Mouse (Mus musculus) limb, embryonic 13.5 days (tissue): Measurements from ENCODE around the gene Rubcn. TPM values are rescaled to one million over a fixed set of nuclear protein-coding genes. Genes with fewer than 3 reads are reported as not detected.
"Not testable (repeated sequence)": the region's sequence is repeated elsewhere in the genome, so short reads cannot be mapped to it uniquely, and the experiment has no call there.

Source experiments
- ATAC-seq: fragments of 200-750 bp; cut with Nextera tagmentation; 2 replicates; pipeline ENCODE4 v1.8.0; 2017; ENCODE audit warnings: low read depth, moderate number of reproducible peaks, moderate TSS enrichment; ENCODE audit not compliant: low FRiP score
- H3K27ac ChIP-seq: fragments of 300-500 bp; sonication (generic); 2 replicates; pipeline ENCODE4 v1.5.1; 2015; ENCODE audit warnings: inconsistent platforms, mild to moderate bottlenecking, moderate library complexity
- H3K27me3 ChIP-seq: fragments of 300-500 bp; sonication (generic); 2 replicates; pipeline ENCODE4 v1.6.1; 2015; ENCODE audit warnings: mild to moderate bottlenecking, inconsistent platforms
- H3K36me3 ChIP-seq: fragments of 300-500 bp; sonication (generic); 2 replicates; pipeline ENCODE4 v1.6.1; 2015; ENCODE audit warnings: inconsistent platforms, mild to moderate bottlenecking, moderate library complexity
- H3K4me1 ChIP-seq: fragments of 300-500 bp; sonication (generic); 2 replicates; pipeline ENCODE4 v1.6.1; 2015; ENCODE audit warnings: inconsistent platforms
- H3K4me2 ChIP-seq: fragments of 300-500 bp; sonication (generic); replicated peaks from 2 replicates; pipeline ENCODE4 v1.6.1; 2015; ENCODE audit warnings: inconsistent platforms, mild to moderate bottlenecking, moderate library complexity
- H3K4me3 ChIP-seq: fragments of 300-500 bp; sonication (generic); 2 replicates; pipeline ENCODE4 v1.5.1; 2015; ENCODE audit warnings: moderate library complexity, mild to moderate bottlenecking, inconsistent platforms
- H3K9ac ChIP-seq: fragments of 300-500 bp; sonication (generic); 2 replicates; pipeline ENCODE4 v1.6.1; 2015; ENCODE audit warnings: mild to moderate bottlenecking, inconsistent platforms
- H3K9me3 ChIP-seq: fragments of 300-500 bp; sonication (generic); 2 replicates; pipeline ENCODE4 v1.6.1; 2016; ENCODE audit warnings: inconsistent platforms
- WGBS: fragments of 180-500 bp; shearing (Covaris S2); methylation state at CpG from one replicate; pipeline ENCODE4 v1.1.7; 2015; 5-methylcytosine and 5-hydroxymethylcytosine counted together
- polyA plus RNA-seq: library from polyadenylated mRNA; unstranded; fragments of >200 nt; fragmentation: Nextera tagmentation; extraction: Ambion mirVana; gene quantifications from 2 replicates; pipeline ENCODE4 v1.2.1, GENCODE M21; 2015

The Rubcn gene
- polyA plus RNA-seq, 1 experiment from 2014 or later = 18.9 TPM

DNA sequence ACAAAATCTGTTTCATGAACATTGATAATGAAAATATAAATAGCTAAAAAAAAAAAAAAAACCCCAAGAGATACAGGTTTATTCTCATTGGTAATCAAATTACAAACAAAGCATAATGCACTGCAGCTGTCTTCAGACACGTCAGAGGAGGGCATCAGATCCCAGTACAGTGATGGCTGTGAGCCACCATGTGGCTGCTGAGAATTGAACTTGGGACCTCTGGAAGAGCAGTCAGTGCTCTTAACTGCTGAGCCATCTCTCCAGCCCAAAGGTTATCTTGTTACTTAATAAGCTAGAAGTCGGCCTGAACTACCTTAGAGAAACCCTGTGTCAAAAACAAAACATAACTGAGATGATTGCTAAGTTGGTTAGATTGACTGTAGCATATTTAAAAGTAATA is 12.3 kb upstream of the Rubcn start:
- whole genome bisulfite sequencing = 60% methylated on average over 2 of the region's 2 CpGs
- no peak for ATAC-seq
- Histone ChIP-seq H3K27ac (no peak overlapping the region), H3K9me3 (no peaks in the 10 kb centered on the region), H3K36me3 (peaks cover 59% of the 10 kb centered on the region), H3K4me3 (no peak overlapping the region), H3K4me2 (no peak overlapping the region), H3K27me3 (no peaks in the 10 kb centered on the region), H3K4me1 (no peaks in the 10 kb centered on the region), H3K9ac (no peak overlapping the region)

DNA sequence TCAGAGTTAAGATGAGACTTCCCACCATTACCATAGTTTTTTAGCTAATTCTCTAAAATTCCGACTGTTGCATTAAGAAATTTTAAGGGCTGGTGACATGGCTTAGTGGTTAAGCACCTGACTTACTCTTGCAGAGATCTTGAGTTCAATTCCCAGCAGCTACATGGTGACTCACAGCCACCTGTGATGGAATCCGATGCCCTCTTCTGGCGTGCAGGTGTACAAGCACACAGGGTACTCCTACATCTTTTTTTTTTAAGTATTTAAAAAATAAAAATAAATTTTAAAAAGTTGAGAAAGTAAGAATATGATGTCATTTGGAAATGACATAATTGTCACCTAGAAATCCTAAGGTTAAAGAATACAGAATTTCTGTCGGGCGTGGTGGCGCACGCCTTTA is 10.4 kb upstream of the Rubcn start:
- no peak overlapping the region for H3K27ac ChIP-seq
- no peaks in the 10 kb centered on the region for H3K27me3 ChIP-seq
- H3K4me2 ChIP-seq = no peak overlapping the region
- H3K9me3 ChIP-seq = no peaks in the 10 kb centered on the region
- H3K4me1 ChIP-seq = no peaks in the 10 kb centered on the region
- H3K4me3 ChIP-seq = no peak overlapping the region
- H3K9ac ChIP-seq = no peak overlapping the region
- no peak for ATAC-seq
- H3K36me3 ChIP-seq = peaks cover 47% of the 10 kb centered on the region
- 85% methylated on average over 7 of the region's 7 CpGs for WGBS

DNA sequence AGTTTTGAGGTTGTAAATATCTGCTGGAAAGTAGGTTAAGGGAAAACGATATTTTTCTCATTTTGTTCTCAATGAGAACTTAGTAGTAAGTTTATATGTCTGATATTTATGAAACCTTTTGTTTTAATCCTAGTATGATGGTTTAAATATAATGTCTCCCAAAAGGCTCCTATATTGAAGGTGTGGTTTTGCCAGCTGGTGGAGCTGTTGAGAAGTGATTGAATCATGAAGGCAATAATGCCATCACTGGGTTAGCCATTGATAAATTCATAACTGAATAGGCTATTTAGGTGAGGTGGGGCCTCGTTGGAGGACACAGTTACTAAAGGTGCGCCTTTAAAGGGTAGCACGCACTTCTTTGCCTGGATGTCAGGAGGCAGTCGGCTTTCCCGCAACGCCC is 4.0 kb upstream of the Rubcn start:
- Histone ChIP-seq H3K9me3 (no peaks in the 10 kb centered on the region), H3K4me2 (no peak overlapping the region), H3K27ac (no peak overlapping the region), H3K36me3 (peaks cover 16% of the 10 kb centered on the region), H3K27me3 (no peaks in the 10 kb centered on the region), H3K4me3 (no peak overlapping the region), H3K9ac (no peak overlapping the region), H3K4me1 (peaks cover 13% of the 10 kb centered on the region)
- ATAC-seq = no peak
- 76% methylated on average over 7 of the region's 7 CpGs for WGBS

DNA sequence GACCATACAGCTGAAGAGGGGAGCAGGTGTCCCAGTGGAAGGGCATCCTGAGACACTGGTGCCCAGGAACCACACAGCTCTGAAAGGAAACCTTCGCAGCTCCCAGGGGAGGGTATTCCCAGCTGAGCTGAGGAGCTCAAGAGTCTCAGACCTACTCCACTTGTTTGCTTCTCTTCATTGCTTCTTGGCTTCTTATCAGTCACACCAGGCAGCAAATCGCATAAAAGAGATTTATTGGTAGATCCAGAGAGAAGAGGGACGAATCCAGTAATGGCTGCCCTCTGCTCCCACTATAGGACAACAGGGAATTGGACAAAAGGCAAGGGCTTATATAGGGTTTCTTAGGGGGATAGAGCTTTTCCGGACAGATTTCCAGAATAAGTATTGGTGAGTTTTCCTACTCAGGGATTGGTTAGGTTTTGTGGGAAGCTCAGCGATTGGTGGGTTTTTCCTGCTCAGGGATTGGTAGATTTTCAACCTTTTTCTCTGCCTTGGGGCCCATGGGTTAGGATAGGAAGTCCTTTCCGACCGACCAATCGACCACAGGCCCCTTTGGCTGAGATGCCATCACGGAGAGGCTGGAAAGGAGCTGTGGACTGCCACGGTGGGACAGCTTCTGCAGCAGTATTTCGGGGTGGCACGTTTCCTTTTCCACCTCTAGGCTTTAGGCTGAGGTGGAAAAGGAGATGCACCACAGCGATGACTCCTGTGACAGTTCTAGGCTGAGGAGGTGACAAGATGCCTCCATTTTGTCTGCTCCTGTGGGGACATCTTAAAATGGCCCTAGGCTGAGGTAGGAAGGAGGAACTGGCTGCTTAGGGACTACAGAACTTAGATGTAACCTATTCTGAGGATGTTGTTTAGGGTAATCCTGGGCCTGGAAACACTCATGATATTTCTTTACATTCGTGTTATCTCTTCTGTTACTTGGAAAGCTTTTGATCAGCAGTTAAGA is 1.7 kb upstream of the Rubcn start:
- 89% methylated on average over 14 of the region's 14 CpGs for WGBS
- no peaks in the 10 kb centered on the region for H3K27me3 ChIP-seq
- no peak for ATAC-seq

DNA sequence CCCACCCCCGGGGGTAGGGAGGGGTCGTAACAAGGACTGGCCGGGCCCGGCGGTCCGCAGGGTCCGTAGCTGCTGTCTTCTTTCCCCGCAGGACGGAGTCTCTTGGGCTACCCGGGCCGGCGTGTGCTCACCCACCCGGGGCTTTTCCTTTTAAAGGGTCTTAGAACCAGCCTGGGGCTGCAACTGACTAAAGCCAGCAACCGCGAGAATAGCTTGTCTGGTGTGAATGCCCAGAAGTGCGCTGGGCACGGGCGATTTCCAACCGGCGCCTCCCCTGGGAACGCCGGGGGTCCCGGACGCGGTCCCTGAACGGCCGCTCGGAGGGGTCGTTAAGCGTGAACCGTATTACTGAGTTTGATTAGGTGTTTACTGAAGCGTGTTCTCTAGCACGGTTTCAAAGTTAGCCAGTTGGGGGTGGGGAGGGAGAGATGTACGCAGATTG is 612 bp upstream of the Rubcn start:
- Histone ChIP-seq H3K4me3 (peak overlapping the region; percentile 92), H3K9me3 (no peaks in the 10 kb centered on the region), H3K36me3 (peaks cover 3% of the 10 kb centered on the region; the same call in 1 of the 2 replicates), H3K4me2 (peak overlapping the region; percentile 88), H3K4me1 (peaks cover 13% of the 10 kb centered on the region), H3K27ac (peak overlapping the region; percentile 74), H3K27me3 (no peaks in the 10 kb centered on the region), H3K9ac (peak overlapping the region; percentile 92)
- WGBS = under 1% methylated on average over 34 of the region's 34 CpGs
- peak; percentile 41; the same call in 1 of the 2 replicates for ATAC-seq

More for the DNA sequence above, 1.7 kb upstream of the Rubcn start:
- Histone ChIP-seq H3K27ac (no peak overlapping the region), H3K36me3 (peaks cover 5% of the 10 kb centered on the region; the same call in 1 of the 2 replicates), H3K9me3 (no peaks in the 10 kb centered on the region), H3K9ac (peak overlapping the region; percentile 92; the same call in 1 of the 2 replicates), H3K4me1 (peaks cover 13% of the 10 kb centered on the region), H3K4me2 (peak overlapping the region; percentile 88), H3K4me3 (peak overlapping the region; percentile 92)

DNA sequence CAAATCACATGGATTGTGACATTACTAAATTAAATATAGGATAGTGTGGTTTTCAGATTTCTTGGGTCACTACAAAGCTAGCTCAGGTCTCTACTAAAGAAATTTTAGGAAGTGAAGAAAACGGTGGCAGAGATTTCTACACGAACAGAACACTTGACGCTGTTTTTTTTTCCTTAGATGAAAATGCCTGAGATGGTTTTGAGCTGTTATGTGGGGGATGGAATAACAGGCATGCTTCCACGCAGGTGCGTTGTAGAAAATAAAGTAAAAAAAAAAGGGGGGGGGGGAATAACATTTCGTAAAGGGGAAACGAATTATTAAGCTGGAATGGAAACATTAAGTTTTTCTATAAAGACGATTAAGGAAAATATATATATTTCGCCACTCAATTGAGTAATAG is 735 bp downstream of the Rubcn start:
- Histone ChIP-seq H3K4me2 (peak overlapping the region; percentile 88), H3K4me3 (peak overlapping the region; percentile 92), H3K27me3 (no peaks in the 10 kb centered on the region), H3K4me1 (peaks cover 13% of the 10 kb centered on the region), H3K9me3 (no peaks in the 10 kb centered on the region), H3K9ac (peak overlapping the region; percentile 92), H3K36me3 (peaks cover 3% of the 10 kb centered on the region; the same call in 1 of the 2 replicates), H3K27ac (no peak overlapping the region)
- ATAC-seq = no peak
- 26% methylated on average over 9 of the region's 9 CpGs for WGBS

DNA sequence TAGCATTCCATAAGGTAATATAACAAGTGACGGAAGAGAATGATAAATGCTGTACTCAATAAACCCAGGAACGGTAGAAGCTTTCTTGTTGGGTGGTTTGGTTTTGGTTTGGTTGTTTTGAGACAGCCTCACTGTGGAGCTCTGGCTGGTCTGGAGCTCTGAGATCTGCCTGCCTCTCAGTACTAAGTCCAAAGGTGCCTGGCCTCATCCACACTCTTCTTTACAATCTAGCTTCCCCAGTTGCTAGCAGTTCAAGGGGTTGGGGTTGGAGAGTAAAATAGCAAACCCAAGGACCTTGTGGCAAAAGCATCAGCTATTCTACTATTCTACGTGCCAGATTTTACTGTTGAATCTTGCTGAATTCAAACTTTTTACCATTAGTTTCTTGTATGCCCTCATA is 1.7 kb downstream of the Rubcn start:
- 88% methylated on average over 3 of the region's 3 CpGs for WGBS

DNA sequence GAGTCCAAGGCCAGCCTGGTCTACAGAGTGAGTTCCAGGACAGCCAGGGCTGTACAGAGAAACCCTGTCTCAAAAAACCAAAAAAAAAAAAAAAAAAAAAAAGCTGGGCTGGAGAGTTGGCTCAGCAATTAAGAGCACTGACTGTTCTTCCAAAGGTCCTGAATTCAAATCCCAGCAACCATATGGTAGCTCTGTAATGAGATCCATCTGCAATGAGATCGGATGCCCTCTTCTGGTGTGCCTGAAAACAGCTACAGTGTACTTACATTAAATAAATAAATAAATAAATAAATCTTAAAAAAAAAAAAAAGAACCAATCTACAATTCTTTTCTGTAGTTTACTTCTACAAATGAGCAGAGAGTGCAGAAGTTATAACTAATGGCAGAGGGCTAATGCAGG is 2.3 kb downstream of the Rubcn start:
- not testable (repeated sequence) for H3K9ac ChIP-seq, H3K4me2 ChIP-seq, H3K27ac ChIP-seq, ATAC-seq, H3K9me3 ChIP-seq, H3K4me3 ChIP-seq, H3K36me3 ChIP-seq, H3K27me3 ChIP-seq
- peaks cover 13% of the 10 kb centered on the region for H3K4me1 ChIP-seq
- WGBS = 64% methylated on average over 1 of the region's 1 CpGs

More for the DNA sequence above, 1.7 kb downstream of the Rubcn start:
- H3K4me2 ChIP-seq = no peak overlapping the region
- no peak overlapping the region for H3K9ac ChIP-seq
- no peaks in the 10 kb centered on the region for H3K27me3 ChIP-seq
- no peaks in the 10 kb centered on the region for H3K9me3 ChIP-seq
- H3K36me3 ChIP-seq = peaks cover 3% of the 10 kb centered on the region; the same call in 1 of the 2 replicates
- no peak overlapping the region for H3K27ac ChIP-seq
- H3K4me1 ChIP-seq = peaks cover 13% of the 10 kb centered on the region
- H3K4me3 ChIP-seq = no peak overlapping the region
- no peak for ATAC-seq

DNA sequence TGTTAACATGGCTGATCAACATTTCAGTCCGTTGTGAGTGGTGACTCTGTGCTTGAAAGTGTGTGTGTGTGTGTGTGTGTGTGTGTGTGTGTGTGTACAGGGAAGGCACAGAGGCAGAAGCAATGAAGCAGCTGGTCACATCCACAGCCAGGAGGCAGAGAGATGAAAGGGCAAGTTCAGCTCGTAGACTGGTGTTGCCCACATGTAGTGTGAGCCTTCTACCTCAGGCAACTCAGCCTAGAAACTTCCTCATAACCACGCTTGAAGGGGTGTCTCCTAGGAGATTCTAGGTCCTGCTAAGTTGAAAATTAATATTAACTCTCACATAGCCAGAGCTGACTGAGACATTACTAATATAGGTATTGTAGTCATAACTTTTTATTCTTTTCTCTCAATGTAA is 4.2 kb downstream of the Rubcn start:
- no peak for ATAC-seq
- no peak overlapping the region for H3K27ac ChIP-seq
- no peaks in the 10 kb centered on the region for H3K36me3 ChIP-seq
- 54% methylated on average over 3 of the region's 3 CpGs for WGBS
- no peak overlapping the region for H3K9ac ChIP-seq
- no peaks in the 10 kb centered on the region for H3K27me3 ChIP-seq
- no peaks in the 10 kb centered on the region for H3K9me3 ChIP-seq
- no peak overlapping the region for H3K4me2 ChIP-seq
- H3K4me3 ChIP-seq = no peak overlapping the region
- H3K4me1 ChIP-seq = peaks cover 5% of the 10 kb centered on the region; the same call in 1 of the 2 replicates

DNA sequence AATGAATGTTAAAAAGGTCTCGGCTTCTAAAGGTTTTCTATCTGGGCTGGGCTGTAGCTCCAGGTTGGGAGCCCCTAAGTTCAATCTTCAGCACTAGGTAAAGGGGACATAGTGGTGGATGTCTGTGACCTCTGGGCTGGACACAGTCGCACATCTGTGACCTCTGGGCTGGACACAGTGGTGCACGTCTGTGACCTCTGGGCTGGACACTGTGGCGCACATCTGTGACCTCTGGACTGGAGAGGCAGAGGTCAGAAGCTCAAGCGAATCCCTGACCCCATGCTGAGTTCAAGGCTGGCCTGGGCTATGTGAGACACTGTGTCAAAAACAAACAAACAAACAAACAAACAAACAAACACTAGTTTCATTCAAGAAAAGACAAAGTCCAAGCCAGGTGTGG is 7.3 kb downstream of the Rubcn start:
- no peaks in the 10 kb centered on the region for H3K9me3 ChIP-seq
- H3K27ac ChIP-seq = no peak overlapping the region
- H3K27me3 ChIP-seq = no peaks in the 10 kb centered on the region
- no peaks in the 10 kb centered on the region for H3K36me3 ChIP-seq
- H3K9ac ChIP-seq = no peak overlapping the region
- WGBS = 65% methylated on average over 5 of the region's 5 CpGs
- no peak overlapping the region for H3K4me2 ChIP-seq
- peaks cover 16% of the 10 kb centered on the region for H3K4me1 ChIP-seq
- no peak overlapping the region for H3K4me3 ChIP-seq
- no peak for ATAC-seq

DNA sequence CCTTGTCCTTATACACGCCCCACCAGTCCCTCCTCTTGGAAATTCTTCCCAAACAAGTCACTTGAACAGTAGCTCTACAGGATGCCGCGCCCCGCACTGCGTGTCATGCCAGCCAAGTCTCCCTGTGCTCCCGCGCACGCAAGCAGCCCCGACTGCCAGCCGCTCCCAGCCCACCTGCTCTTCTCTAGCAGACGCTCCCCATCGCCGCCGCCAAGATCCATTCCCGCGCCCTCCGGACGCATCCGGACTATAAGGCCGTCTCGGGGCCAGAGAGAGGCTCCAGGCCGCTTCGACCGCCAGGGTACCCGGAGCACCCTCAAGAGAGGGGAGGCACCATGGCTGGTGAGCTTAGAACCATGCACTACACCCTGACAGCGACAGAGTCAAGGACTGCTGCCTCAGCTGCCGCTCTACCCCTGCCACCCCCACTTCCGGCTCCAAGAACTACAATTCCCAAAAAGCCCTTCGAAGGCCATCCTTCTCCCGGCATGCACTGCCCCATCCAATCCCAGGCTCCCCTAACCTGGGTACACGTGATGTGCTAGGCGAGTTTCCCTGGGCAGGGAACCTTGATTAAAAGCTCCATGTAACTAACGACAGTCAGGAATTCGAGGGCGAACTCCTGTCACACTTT is 9.5 kb downstream of the Rubcn start:
- Histone ChIP-seq H3K27ac (peak overlapping the region; percentile 44; the same call in 1 of the 2 replicates), H3K4me2 (peak overlapping the region; percentile 85), H3K9ac (peak overlapping the region; percentile 86), H3K4me3 (peak overlapping the region; percentile 87), H3K36me3 (no peaks in the 10 kb centered on the region; the same call in 1 of the 2 replicates), H3K4me1 (peaks cover 16% of the 10 kb centered on the region), H3K27me3 (no peaks in the 10 kb centered on the region), H3K9me3 (no peaks in the 10 kb centered on the region)
- under 1% methylated on average over 35 of the region's 35 CpGs for WGBS
- peak; percentile 99 for ATAC-seq

DNA sequence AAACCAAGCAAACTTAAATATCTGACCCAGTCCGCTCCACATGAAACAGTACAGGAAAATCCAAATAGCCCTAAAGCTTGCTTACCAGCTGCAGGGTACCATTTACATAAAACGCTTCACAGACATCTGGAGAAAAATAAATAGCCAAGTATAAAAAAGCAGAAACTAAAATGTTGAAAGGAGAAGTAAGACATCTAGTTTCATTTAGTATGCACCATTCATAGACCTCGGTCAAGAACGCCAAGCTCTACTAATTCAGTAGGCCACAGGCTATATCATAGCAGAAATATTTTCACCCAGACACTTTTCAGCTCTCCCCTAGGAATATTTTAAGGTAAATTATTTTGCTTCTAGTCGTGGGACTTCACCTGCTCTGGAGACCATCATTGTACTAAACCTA is 10.9 kb downstream of the Rubcn start:
- WGBS = 87% methylated on average over 5 of the region's 5 CpGs
- H3K4me3 ChIP-seq = peak overlapping the region; percentile 87

More for the DNA sequence above, 10.9 kb downstream of the Rubcn start:
- Histone ChIP-seq H3K9me3 (no peaks in the 10 kb centered on the region), H3K27ac (no peak overlapping the region), H3K27me3 (no peaks in the 10 kb centered on the region), H3K4me2 (peak overlapping the region; percentile 85), H3K4me1 (peaks cover 16% of the 10 kb centered on the region), H3K9ac (peak overlapping the region; percentile 86), H3K36me3 (no peaks in the 10 kb centered on the region; the same call in 1 of the 2 replicates)
- no peak for ATAC-seq
